ENCODE assay signal across 8 mouse cellular contexts in genomic region chr3:132086461-132086860, GRCm38 (mm10). TPM values are rescaled to one million over a fixed set of nuclear protein-coding genes. Genes with fewer than 3 reads are reported as not detected.
DNase-seq lines count a peak whose midpoint lies in the region; ATAC-seq and TF ChIP-seq lines count a peak whose summit lies in the region.

No protein-coding gene starts in this region.

- no peak for TF ChIP-seq CTCF in E14TG2a.4 (conservative IDR thresholded peaks at IDR 0.05; ENCODE audit: low read length)
- no peak for TF ChIP-seq CTCF in forebrain, postnatal 0 days (IDR thresholded peaks at IDR 0.05; ENCODE audit: low read depth)

- peaks cover 9% of the 10 kb centered on the region; the same call in 1 of the 2 replicates for H3K4me1 ChIP-seq in heart, embryonic 11.5 days (ENCODE audit: control insufficient read depth, insufficient read depth, low read length)
- peaks cover 32% of the 10 kb centered on the region for H3K4me1 ChIP-seq in E14TG2a.4 (replicated peaks; ENCODE audit: low read depth, low read length)
- H3K4me1 ChIP-seq in forebrain, postnatal 0 days (ENCODE audit: insufficient read depth): peaks cover 19% of the 10 kb centered on the region
- peaks cover 42% of the 10 kb centered on the region for H3K4me1 ChIP-seq in midbrain, embryonic 10.5 days

- H3K9me3 ChIP-seq in heart, embryonic 11.5 days (replicated peaks; ENCODE audit: control insufficient read depth, low read length): no peaks in the 10 kb centered on the region
- H3K9me3 ChIP-seq in E14TG2a.4 (ENCODE audit: low read length): no peaks in the 10 kb centered on the region
- no peaks in the 10 kb centered on the region for H3K9me3 ChIP-seq in forebrain, postnatal 0 days (ENCODE audit: low read length)
- no peaks in the 10 kb centered on the region for H3K9me3 ChIP-seq in midbrain, embryonic 10.5 days (replicated peaks)

- H3K4me2 ChIP-seq in heart, embryonic 11.5 days: peak overlapping the region; percentile 96
- H3K4me2 ChIP-seq in forebrain, postnatal 0 days (ENCODE audit: low read depth): peak overlapping the region; percentile 74

- H3K4me3 ChIP-seq in heart, embryonic 11.5 days (ENCODE audit: low read depth, low read length): peak overlapping the region; percentile 45
- H3K4me3 ChIP-seq in E14TG2a.4 (replicated peaks; ENCODE audit: low read length): peak overlapping the region; percentile 69; the same call in 1 of the 2 replicates
- H3K4me3 ChIP-seq in forebrain, postnatal 0 days (ENCODE audit: low read depth, low read length): peak overlapping the region; percentile 34
- peak overlapping the region; percentile 65 for H3K4me3 ChIP-seq in midbrain, embryonic 10.5 days

- H3K27ac ChIP-seq in heart, embryonic 11.5 days (ENCODE audit: low read depth, low read length): no peak overlapping the region
- H3K27ac ChIP-seq in forebrain, postnatal 0 days (ENCODE audit: low read depth, low read length): no peak overlapping the region
- H3K27ac ChIP-seq in midbrain, embryonic 10.5 days (replicated peaks): no peak overlapping the region

- ATAC-seq in heart, embryonic 11.5 days (replicated peaks; ENCODE audit: insufficient number of reproducible peaks, low FRiP score, low TSS enrichment): no peak
- ATAC-seq in forebrain, postnatal 0 days: peak; percentile 36

- no peak for DNase-seq in heart, postnatal 10 days
- DNase-seq in forebrain, postnatal 0 days: no peak
- DNase-seq in midbrain, embryonic 10.5 days (ENCODE audit: low spot score): no peak
- DNase-seq in cerebellum, postnatal 14 days: no peak
- DNase-seq in left cerebral cortex, postnatal 4 days: no peak
- no peak for DNase-seq in spleen, postnatal 4 days (ENCODE audit: low spot score in 2 of 2)

- no peak overlapping the region for H3K9ac ChIP-seq in heart, embryonic 11.5 days (ENCODE audit: low read depth, low read length)
- no peak overlapping the region for H3K9ac ChIP-seq in forebrain, postnatal 0 days

- intact Hi-C loops in heart, postnatal 10 days (cut with DNase I): loop anchor here (5.0 to 10.0 kb wide), 3 partner anchors 109 to 492 kb away; no protein-coding TSS in a partner anchor
- intact Hi-C loops in left cerebral cortex, postnatal 4 days (cut with DNase I): loop anchor here (10.0 kb wide), 1 partner anchor 382 kb away; no protein-coding TSS in a partner anchor

- WGBS in heart, embryonic 11.5 days (ENCODE audit: insufficient replicate concordance): 27% methylated on average over 5 of the region's 5 CpGs
- WGBS in forebrain, postnatal 0 days: 18% methylated on average over 5 of the region's 5 CpGs
- 25% methylated on average over 5 of the region's 5 CpGs for WGBS in midbrain, embryonic 10.5 days

- no peaks in the 10 kb centered on the region for H3K36me3 ChIP-seq in heart, embryonic 11.5 days (ENCODE audit: control insufficient read depth, insufficient read depth, low read length)
- no peaks in the 10 kb centered on the region for H3K36me3 ChIP-seq in E14TG2a.4 (ENCODE audit: insufficient read depth, low read length)
- H3K36me3 ChIP-seq in forebrain, postnatal 0 days (ENCODE audit: insufficient read depth): no peaks in the 10 kb centered on the region
- H3K36me3 ChIP-seq in midbrain, embryonic 10.5 days: no peaks in the 10 kb centered on the region

- H3K27me3 ChIP-seq in heart, embryonic 11.5 days (ENCODE audit: control insufficient read depth, insufficient read depth, low read length): peaks cover 10% of the 10 kb centered on the region
- peaks cover 36% of the 10 kb centered on the region for H3K27me3 ChIP-seq in E14TG2a.4 (ENCODE audit: insufficient read depth, low read length)
- H3K27me3 ChIP-seq in forebrain, postnatal 0 days (ENCODE audit: insufficient read depth, low read length): peaks cover 15% of the 10 kb centered on the region; the same call in 1 of the 2 replicates
- peaks cover 42% of the 10 kb centered on the region for H3K27me3 ChIP-seq in midbrain, embryonic 10.5 days (ENCODE audit: low read depth, poor library complexity, severe bottlenecking)

RNA-seq across cellular contexts. Expression of gene Dkk2, which starts 1.4 kb away (rescaled TPM):
- 2.6 and 3.0 TPM in 2 replicates for polyA plus RNA-seq in heart, embryonic 11.5 days (2014; fragmentation: Nextera tagmentation; extraction: Ambion mirVana)
- total RNA-seq in heart, postnatal 10 days (2021): under 1 TPM; 0.29 to 0.55 TPM
- total RNA-seq in forebrain, postnatal 0 days (2014; rRNA removed): 1.5 and 2.4 TPM in 2 replicates
- 0.73 and 1.2 TPM in 2 replicates for polyA plus RNA-seq in forebrain, postnatal 0 days (2015; fragmentation: Nextera tagmentation; extraction: Ambion mirVana)
- polyA plus RNA-seq in midbrain, embryonic 10.5 days (2016; fragmentation: Nextera tagmentation; extraction: Ambion mirVana): 12.6 and 18.2 TPM in 2 replicates
- total RNA-seq in left cerebral cortex, postnatal 4 days (2021): 1 to 10 TPM; 1.6 to 2.1 TPM
